Mouse (Mus musculus) lung, embryonic 15.5 days (tissue): ENCODE data around the gene Ccdc38. TPM values are rescaled to one million over a fixed set of nuclear protein-coding genes. Genes with fewer than 3 reads are reported as not detected.

ENCODE experiments used
- ATAC-seq: fragments of 200-750 bp; cut with Nextera tagmentation; 2 replicates; pipeline ENCODE4 v1.8.0; 2017; ENCODE audit warnings: moderate number of reproducible peaks, borderline replicate concordance; ENCODE audit not compliant: low FRiP score, low TSS enrichment; ENCODE audit errors: extremely low read depth
- H3K27ac ChIP-seq: fragments of 300-500 bp; sonication (generic); 2 replicates; pipeline ENCODE4 v1.5.1; 2015; ENCODE audit warnings: moderate library complexity, mild to moderate bottlenecking, inconsistent platforms
- H3K27me3 ChIP-seq: fragments of 300-500 bp; sonication (generic); 2 replicates; pipeline ENCODE4 v1.6.1; 2015; ENCODE audit warnings: inconsistent platforms
- H3K36me3 ChIP-seq: fragments of 300-500 bp; sonication (generic); 2 replicates; pipeline ENCODE4 v1.6.1; 2015; ENCODE audit warnings: inconsistent platforms
- H3K4me1 ChIP-seq: fragments of 300-500 bp; sonication (generic); 2 replicates; pipeline ENCODE4 v1.6.1; 2015; ENCODE audit warnings: inconsistent platforms
- H3K4me2 ChIP-seq: fragments of 300-500 bp; sonication (generic); 2 replicates; pipeline ENCODE4 v1.6.1; 2015; ENCODE audit warnings: inconsistent platforms, mild to moderate bottlenecking, moderate library complexity
- H3K4me3 ChIP-seq: fragments of 300-500 bp; sonication (generic); 2 replicates; pipeline ENCODE4 v1.5.1; 2015; ENCODE audit warnings: mild to moderate bottlenecking, inconsistent platforms
- H3K9ac ChIP-seq: fragments of 300-500 bp; sonication (generic); 2 replicates; pipeline ENCODE4 v1.6.1; 2015; ENCODE audit warnings: inconsistent platforms
- H3K9me3 ChIP-seq: fragments of 300-500 bp; sonication (generic); 2 replicates; pipeline ENCODE4 v1.6.1; 2016; ENCODE audit warnings: inconsistent platforms
- WGBS: fragments of 180-500 bp; shearing (Covaris S2); methylation state at CpG from one replicate; pipeline ENCODE4 v1.1.7; 2015; 5-methylcytosine and 5-hydroxymethylcytosine counted together
- polyA plus RNA-seq: library from polyadenylated mRNA; unstranded; fragments of >200 nt; fragmentation: Nextera tagmentation; extraction: Ambion mirVana; gene quantifications from 2 replicates; pipeline ENCODE4 v1.2.1, GENCODE M21; 2015

Gene Ccdc38
- polyA plus RNA-seq, 1 experiment from 2014 or later, result 0.15 TPM

- H3K4me2 ChIP-seq, result no peak overlapping the region
- H3K36me3 ChIP-seq, result no peaks in the 10 kb centered on the region
- 55% methylated on average over 4 of the region's 4 CpGs for WGBS
- H3K4me1 ChIP-seq, result peaks cover 9% of the 10 kb centered on the region; the same call in 1 of the 2 replicates
- no peaks in the 10 kb centered on the region for H3K9me3 ChIP-seq
- H3K27ac ChIP-seq, result no peak overlapping the region
- no peak for ATAC-seq
- no peaks in the 10 kb centered on the region for H3K27me3 ChIP-seq
- no peak overlapping the region for H3K4me3 ChIP-seq
- no peak overlapping the region for H3K9ac ChIP-seq
Observed at GRCm38 (mm10) chr10:93520994-93521393, 19.4 kb upstream of the Ccdc38 start.

- Histone ChIP-seq H3K27me3 (no peaks in the 10 kb centered on the region), H3K9ac (no peak overlapping the region), H3K4me3 (no peak overlapping the region), H3K27ac (no peak overlapping the region), H3K9me3 (no peaks in the 10 kb centered on the region), H3K4me1 (no peaks in the 10 kb centered on the region), H3K4me2 (no peak overlapping the region), H3K36me3 (no peaks in the 10 kb centered on the region)
- WGBS, result 90% methylated on average over 1 of the region's 1 CpGs
- ATAC-seq, result no peak
Observed at GRCm38 (mm10) chr10:93525329-93525728, 15.1 kb upstream of the Ccdc38 start.

- ATAC-seq, result no peak
- Histone ChIP-seq H3K9me3 (no peaks in the 10 kb centered on the region), H3K27ac (no peak overlapping the region), H3K9ac (no peak overlapping the region), H3K4me2 (no peak overlapping the region), H3K27me3 (peaks cover 14% of the 10 kb centered on the region; the same call in 1 of the 2 replicates), H3K4me1 (peaks cover 11% of the 10 kb centered on the region), H3K4me3 (no peak overlapping the region), H3K36me3 (no peaks in the 10 kb centered on the region)
- WGBS, result 67% methylated on average over 2 of the region's 2 CpGs
Observed at GRCm38 (mm10) chr10:93538287-93538686, 2.1 kb upstream of the Ccdc38 start.

- WGBS, result 41% methylated on average over 6 of the region's 6 CpGs
- Histone ChIP-seq H3K4me3 (no peak overlapping the region), H3K9me3 (no peaks in the 10 kb centered on the region), H3K36me3 (no peaks in the 10 kb centered on the region), H3K4me2 (no peak overlapping the region), H3K27ac (no peak overlapping the region), H3K9ac (no peak overlapping the region), H3K4me1 (peaks cover 11% of the 10 kb centered on the region), H3K27me3 (peaks cover 14% of the 10 kb centered on the region; the same call in 1 of the 2 replicates)
- no peak for ATAC-seq
Observed at GRCm38 (mm10) chr10:93538818-93539217, 1.6 kb upstream of the Ccdc38 start.

- peak within 1 kb of the TSS; percentile 37; the same call in 1 of the 2 replicates for H3K9ac ChIP-seq
- H3K4me2 ChIP-seq, result peak within 1 kb of the TSS; percentile 84
- ATAC-seq, result peak; percentile 89
- 2% methylated on average over 35 of the region's 35 CpGs for WGBS
- no peaks in the 10 kb centered on the region for H3K36me3 ChIP-seq
- H3K4me1 ChIP-seq, result peaks cover 11% of the 10 kb centered on the region
- H3K27me3 ChIP-seq, result peaks cover 9% of the 10 kb centered on the region; the same call in 1 of the 2 replicates
- H3K27ac ChIP-seq, result 0 out of 2 replicates have a peak within 1 kb of the TSS, but pooled peaks have one; percentile 37
- no peaks in the 10 kb centered on the region for H3K9me3 ChIP-seq
- H3K4me3 ChIP-seq, result peak within 1 kb of the TSS; percentile 44
Observed at GRCm38 (mm10) chr10:93539775-93540430, 529 bp upstream of the Ccdc38 start, which contains the start of gene Amdhd1. Gene Amdhd1, minus strand, starts transcription at chr10:93540033.

GRCm38 (mm10) chr10:93541585-93541984, 1.2 kb downstream of the Ccdc38 start:
- Histone ChIP-seq H3K9ac (no peak overlapping the region), H3K27me3 (no peaks in the 10 kb centered on the region), H3K9me3 (no peaks in the 10 kb centered on the region), H3K4me3 (no peak overlapping the region), H3K27ac (no peak overlapping the region), H3K36me3 (no peaks in the 10 kb centered on the region), H3K4me1 (peaks cover 11% of the 10 kb centered on the region), H3K4me2 (no peak overlapping the region)
- WGBS, result 68% methylated on average over 1 of the region's 1 CpGs
- ATAC-seq, result no peak

GRCm38 (mm10) chr10:93542356-93542755, 1.9 kb downstream of the Ccdc38 start:
- H3K36me3 ChIP-seq, result no peaks in the 10 kb centered on the region
- ATAC-seq, result no peak
- H3K4me2 ChIP-seq, result no peak overlapping the region
- peaks cover 11% of the 10 kb centered on the region for H3K4me1 ChIP-seq
- H3K4me3 ChIP-seq, result no peak overlapping the region
- H3K9me3 ChIP-seq, result no peaks in the 10 kb centered on the region
- no peak overlapping the region for H3K27ac ChIP-seq
- 40% methylated on average over 4 of the region's 4 CpGs for WGBS
- H3K27me3 ChIP-seq, result no peaks in the 10 kb centered on the region
- H3K9ac ChIP-seq, result no peak overlapping the region

GRCm38 (mm10) chr10:93543176-93543575, 2.7 kb downstream of the Ccdc38 start:
- no peaks in the 10 kb centered on the region for H3K36me3 ChIP-seq
- H3K4me1 ChIP-seq, result peaks cover 11% of the 10 kb centered on the region
- no peak for ATAC-seq
- no peak overlapping the region for H3K27ac ChIP-seq
- WGBS, result 48% methylated on average over 6 of the region's 6 CpGs
- H3K27me3 ChIP-seq, result no peaks in the 10 kb centered on the region
- no peak overlapping the region for H3K4me3 ChIP-seq
- H3K4me2 ChIP-seq, result no peak overlapping the region
- no peaks in the 10 kb centered on the region for H3K9me3 ChIP-seq
- no peak overlapping the region for H3K9ac ChIP-seq

- H3K27ac ChIP-seq, result no peak overlapping the region
- no peaks in the 10 kb centered on the region for H3K27me3 ChIP-seq
- H3K4me1 ChIP-seq, result peaks cover 11% of the 10 kb centered on the region
- no peak overlapping the region for H3K4me2 ChIP-seq
- no peaks in the 10 kb centered on the region for H3K9me3 ChIP-seq
- no peak overlapping the region for H3K9ac ChIP-seq
- ATAC-seq, result no peak
- 60% methylated on average over 5 of the region's 5 CpGs for WGBS
- H3K36me3 ChIP-seq, result no peaks in the 10 kb centered on the region
- H3K4me3 ChIP-seq, result no peak overlapping the region
Observed at GRCm38 (mm10) chr10:93544172-93544571, 3.7 kb downstream of the Ccdc38 start.

GRCm38 (mm10) chr10:93547741-93548270, 7.4 kb downstream of the Ccdc38 start:
- Histone ChIP-seq H3K9ac (no peak overlapping the region), H3K27me3 (no peaks in the 10 kb centered on the region), H3K36me3 (no peaks in the 10 kb centered on the region), H3K4me3 (no peak overlapping the region), H3K27ac (no peak overlapping the region), H3K9me3 (no peaks in the 10 kb centered on the region), H3K4me2 (no peak overlapping the region), H3K4me1 (no peaks in the 10 kb centered on the region)
- WGBS, result 95% methylated on average over 4 of the region's 4 CpGs
- ATAC-seq, result no peak

- H3K4me1 ChIP-seq, result no peaks in the 10 kb centered on the region
- WGBS, result 10% methylated on average over 7 of the region's 7 CpGs
- no peaks in the 10 kb centered on the region for H3K27me3 ChIP-seq
- H3K27ac ChIP-seq, result no peak overlapping the region
- ATAC-seq, result no peak
- no peak overlapping the region for H3K9ac ChIP-seq
- no peak overlapping the region for H3K4me2 ChIP-seq
- no peaks in the 10 kb centered on the region for H3K36me3 ChIP-seq
- no peak overlapping the region for H3K4me3 ChIP-seq
- H3K9me3 ChIP-seq, result no peaks in the 10 kb centered on the region
Observed at GRCm38 (mm10) chr10:93548991-93549390, 8.6 kb downstream of the Ccdc38 start.

- Histone ChIP-seq H3K9me3 (no peaks in the 10 kb centered on the region), H3K9ac (no peak overlapping the region), H3K27me3 (no peaks in the 10 kb centered on the region), H3K4me2 (no peak overlapping the region), H3K4me3 (no peak overlapping the region), H3K4me1 (no peaks in the 10 kb centered on the region), H3K36me3 (no peaks in the 10 kb centered on the region), H3K27ac (no peak overlapping the region)
- no peak for ATAC-seq
- WGBS, result 51% methylated on average over 10 of the region's 10 CpGs
Observed at GRCm38 (mm10) chr10:93549821-93550220, 9.4 kb downstream of the Ccdc38 start.
